Mouse (Mus musculus) myocyte (in vitro differentiated cells): ENCODE measurements around the gene Tm4sf5.

Source experiments
- E2F4 ChIP-seq: IDR thresholded peaks from one replicate; pipeline ENCODE4 v1.6.1; 2011; ENCODE audit warnings: mild to moderate bottlenecking, control low read depth, moderate library complexity; ENCODE audit not compliant: insufficient read depth
- MAX ChIP-seq: IDR thresholded peaks from one replicate; pipeline ENCODE4 v1.6.1; 2011; ENCODE audit warnings: low read depth, mild to moderate bottlenecking, control low read depth
- MYOD1 ChIP-seq, 3 experiments: IDR thresholded peaks; one replicate each; pipeline ENCODE4 v1.6.1; 2011; ENCODE audit warnings: control low read depth in 2 of 3, low read depth in 2 of 3, mild to moderate bottlenecking in 2 of 3, moderate library complexity in 1 of 3; ENCODE audit not compliant: insufficient read length in 2 of 3, control insufficient read depth in 1 of 3
- MYOG ChIP-seq, 3 experiments: IDR thresholded peaks; one replicate each; pipeline ENCODE4 v1.6.1; 2011; ENCODE audit warnings: control low read depth in 2 of 3, low read depth in 2 of 3, mild to moderate bottlenecking in 2 of 3; ENCODE audit not compliant: insufficient read length in 2 of 3, control insufficient read depth in 1 of 3, insufficient read depth in 1 of 3
- POLR2A ChIP-seq: IDR thresholded peaks from one replicate; pipeline ENCODE4 v1.6.1; 2011; ENCODE audit warnings: low read depth, mild to moderate bottlenecking, control low read depth, moderate library complexity; ENCODE audit not compliant: insufficient read length
- POLR2AphosphoS2 ChIP-seq: IDR thresholded peaks from one replicate; pipeline ENCODE4 v1.6.1; 2011; ENCODE audit warnings: low read depth, control low read depth; ENCODE audit not compliant: insufficient read length
- REST ChIP-seq: IDR thresholded peaks from one replicate; pipeline ENCODE4 v1.6.1; 2011; ENCODE audit warnings: mild to moderate bottlenecking, control low read depth, moderate library complexity; ENCODE audit not compliant: insufficient read depth, insufficient read length
- TCF12 ChIP-seq: IDR thresholded peaks from one replicate; pipeline ENCODE4 v1.6.1; 2011; ENCODE audit warnings: mild to moderate bottlenecking, control low read depth; ENCODE audit not compliant: poor library complexity, insufficient read depth, severe bottlenecking
- TCF3 ChIP-seq: IDR thresholded peaks from one replicate; pipeline ENCODE4 v1.6.1; 2011; ENCODE audit warnings: low read depth, control low read depth; ENCODE audit not compliant: insufficient read length
- USF1 ChIP-seq: IDR thresholded peaks from one replicate; pipeline ENCODE4 v1.6.1; 2011; ENCODE audit warnings: low read depth, mild to moderate bottlenecking, control low read depth, moderate library complexity

GRCm38 (mm10) chr11:70506385-70506784, 1.3 kb downstream of the Tm4sf5 start:
- no peak for TF ChIP-seq POLR2A
- TF ChIP-seq MAX, result no peak
- no peak for TF ChIP-seq REST
- no peak for TF ChIP-seq POLR2AphosphoS2
- no peak for TF ChIP-seq TCF12
- TF ChIP-seq USF1, result no peak
- no peak for TF ChIP-seq E2F4
- no peak for TF ChIP-seq MYOD1 (IDR thresholded peaks at IDR 0.05; ENCODE audit: control insufficient read depth in 1 of 3, insufficient read length in 2 of 3, low read depth in 2 of 3)
- TF ChIP-seq MYOG (IDR thresholded peaks at IDR 0.05; ENCODE audit: control insufficient read depth in 1 of 3, insufficient read depth in 1 of 3, insufficient read length in 2 of 3, low read depth in 2 of 3), result no peak
- no peak for TF ChIP-seq TCF3
